Mouse (Mus musculus) MEL (cell line): ENCODE measurements around the gene Ctsd. TPM values are rescaled to one million over a fixed set of nuclear protein-coding genes. Genes with fewer than 3 reads are reported as not detected.

ENCODE experiments used
- DNase-seq: peaks from one replicate; pipeline ENCODE4 v3.0.0; 2011; ENCODE audit warnings: low read depth, low spot score
- H3K27ac ChIP-seq: 2 replicates; pipeline ENCODE4 v1.5.1; 2012; ENCODE audit warnings: low read depth, mild to moderate bottlenecking, control low read depth, low read length, moderate library complexity; ENCODE audit not compliant: control insufficient read depth
- H3K27me3 ChIP-seq, 2 experiments: fragments of 150-350 bp in 1 of 2; sonication (generic) in 1 of 2; 2 replicates each; pipeline ENCODE4 v1.6.1; 2012; ENCODE audit warnings: low read length in 2 of 2, mild to moderate bottlenecking in 2 of 2, improper control_type of control experiment in 1 of 2, moderate library complexity in 1 of 2; ENCODE audit not compliant: insufficient read depth in 2 of 2, control insufficient read depth in 1 of 2
- H3K36me3 ChIP-seq, 2 experiments: 2 replicates each; pipeline ENCODE4 v1.6.1; 2012 to 2014; ENCODE audit warnings: low read length in 2 of 2, improper control_type of control experiment in 1 of 2, inconsistent platforms in 1 of 2, mild to moderate bottlenecking in 1 of 2; ENCODE audit not compliant: insufficient read depth in 2 of 2, control insufficient read depth in 1 of 2
- H3K4me1 ChIP-seq, 2 experiments: fragments of 150-350 bp in 1 of 2; sonication (generic) in 1 of 2; 2 replicates each; pipeline ENCODE4 v1.6.1; 2012; ENCODE audit warnings: low read length in 2 of 2, improper control_type of control experiment in 1 of 2, mild to moderate bottlenecking in 1 of 2; ENCODE audit not compliant: insufficient read depth in 2 of 2, control insufficient read depth in 1 of 2
- H3K4me3 ChIP-seq, 2 experiments: fragments of 150-350 bp in 1 of 2; sonication (generic) in 1 of 2; 2 replicates each; pipeline ENCODE4 v1.5.1; 2012; ENCODE audit warnings: low read depth in 2 of 2, low read length in 2 of 2, mild to moderate bottlenecking in 2 of 2, moderate library complexity in 2 of 2, control low read depth in 1 of 2, improper control_type of control experiment in 1 of 2; ENCODE audit not compliant: control insufficient read depth in 1 of 2, insufficient read depth in 1 of 2
- H3K79me2 ChIP-seq: 2 replicates; pipeline ENCODE4 v1.6.1; 2012; ENCODE audit warnings: mild to moderate bottlenecking, low read length, moderate library complexity; ENCODE audit not compliant: control insufficient read depth, poor library complexity, insufficient read depth
- H3K9ac ChIP-seq: 2 replicates; pipeline ENCODE4 v1.6.1; 2012; ENCODE audit warnings: low read depth, mild to moderate bottlenecking, control low read depth, low read length, moderate library complexity; ENCODE audit not compliant: control insufficient read depth, poor library complexity, severe bottlenecking
- H3K9me3 ChIP-seq: fragments of 150-350 bp; sonication (generic); replicated peaks from 2 replicates; pipeline ENCODE4 v1.6.1; 2012; ENCODE audit warnings: mild to moderate bottlenecking, low read length, improper control_type of control experiment, moderate library complexity; ENCODE audit not compliant: insufficient read depth
- CHD1 ChIP-seq: IDR thresholded peaks from 2 replicates; pipeline ENCODE4 v1.6.1; 2012; ENCODE audit warnings: low read depth, mild to moderate bottlenecking, inconsistent platforms, low read length, improper control_type of control experiment
- E2F4 ChIP-seq: IDR thresholded peaks from 2 replicates; pipeline ENCODE4 v1.6.1; 2011; ENCODE audit warnings: low read depth, low read length, improper control_type of control experiment, borderline replicate concordance
- EP300 ChIP-seq, 2 experiments: IDR thresholded peaks; 2 replicates each; pipeline ENCODE4 v1.6.1; 2011; ENCODE audit warnings: improper control_type of control experiment in 2 of 2, low read length in 2 of 2, low read depth in 1 of 2, mild to moderate bottlenecking in 1 of 2
- GABPA ChIP-seq: IDR thresholded peaks from 2 replicates; pipeline ENCODE4 v1.6.1; 2012; ENCODE audit warnings: low read depth, mild to moderate bottlenecking, inconsistent platforms, low read length, improper control_type of control experiment, moderate library complexity
- KAT2A ChIP-seq: conservative IDR thresholded peaks from 2 replicates; pipeline ENCODE4 v1.6.1; 2012; ENCODE audit warnings: low read depth, low read length, improper control_type of control experiment, inconsistent platforms
- MEF2A ChIP-seq: IDR thresholded peaks from 2 replicates; pipeline ENCODE4 v1.6.1; 2014; ENCODE audit warnings: low read depth, mild to moderate bottlenecking, inconsistent platforms, low read length, improper control_type of control experiment; ENCODE audit not compliant: poor library complexity, insufficient replicate concordance, severe bottlenecking; ENCODE audit errors: extremely low read depth
- MXI1 ChIP-seq: IDR thresholded peaks from 2 replicates; pipeline ENCODE4 v1.6.1; 2011; ENCODE audit warnings: mild to moderate bottlenecking, low read depth, low read length, improper control_type of control experiment
- MYB ChIP-seq: IDR thresholded peaks from 2 replicates; pipeline ENCODE4 v1.6.1; 2011; ENCODE audit warnings: mild to moderate bottlenecking, low read depth, low read length, improper control_type of control experiment
- NELFE ChIP-seq: IDR thresholded peaks from 2 replicates; pipeline ENCODE4 v1.6.1; 2011; ENCODE audit warnings: low read depth, low read length, improper control_type of control experiment
- NRF1 ChIP-seq: IDR thresholded peaks from 2 replicates; pipeline ENCODE4 v1.6.1; 2014; ENCODE audit warnings: low read depth, mild to moderate bottlenecking, inconsistent platforms, low read length, improper control_type of control experiment, moderate library complexity; ENCODE audit not compliant: poor library complexity, insufficient read depth, severe bottlenecking
- POLR2A ChIP-seq, 2 experiments: IDR thresholded peaks; 2 replicates each; pipeline ENCODE4 v1.6.1; 2011 to 2012; ENCODE audit warnings: low read length in 2 of 2, mild to moderate bottlenecking in 2 of 2, control low read depth in 1 of 2, improper control_type of control experiment in 1 of 2, low read depth in 1 of 2, moderate library complexity in 1 of 2; ENCODE audit not compliant: control insufficient read depth in 1 of 2, insufficient read depth in 1 of 2, poor library complexity in 1 of 2
- POLR2AphosphoS2 ChIP-seq: IDR thresholded peaks from 2 replicates; pipeline ENCODE4 v1.6.1; 2011; ENCODE audit warnings: low read length, improper control_type of control experiment
- POLR2AphosphoS5 ChIP-seq: IDR thresholded peaks from 2 replicates; pipeline ENCODE4 v1.6.1; 2012; ENCODE audit warnings: low read depth, borderline replicate concordance, mild to moderate bottlenecking, inconsistent platforms, low read length, moderate library complexity, mixed read lengths
- RAD21 ChIP-seq: IDR thresholded peaks from 2 replicates; pipeline ENCODE4 v1.6.1; 2011; ENCODE audit warnings: mild to moderate bottlenecking, low read depth, low read length, improper control_type of control experiment
- RCOR1 ChIP-seq: IDR thresholded peaks from 2 replicates; pipeline ENCODE4 v1.6.1; 2012; ENCODE audit warnings: low read depth, mild to moderate bottlenecking, inconsistent platforms, low read length, improper control_type of control experiment
- SIN3A ChIP-seq: IDR thresholded peaks from 2 replicates; pipeline ENCODE4 v1.6.1; 2012; ENCODE audit warnings: low read length, improper control_type of control experiment, inconsistent platforms
- TAL1 ChIP-seq: IDR thresholded peaks from 2 replicates; pipeline ENCODE4 v1.6.1; 2012; ENCODE audit warnings: mild to moderate bottlenecking, inconsistent platforms, low read length, moderate library complexity, mixed read lengths
- TBP ChIP-seq: IDR thresholded peaks from 2 replicates; pipeline ENCODE4 v1.8.0; 2011; ENCODE audit warnings: low read depth, low read length, improper control_type of control experiment
- USF1 ChIP-seq: IDR thresholded peaks from 2 replicates; pipeline ENCODE4 v1.6.1; 2014; ENCODE audit warnings: low read depth, mild to moderate bottlenecking, inconsistent platforms, low read length, improper control_type of control experiment, moderate library complexity
- ZNF384 ChIP-seq: IDR thresholded peaks from 2 replicates; pipeline ENCODE4 v1.6.1; 2012; ENCODE audit warnings: low read depth, mild to moderate bottlenecking, inconsistent platforms, low read length, improper control_type of control experiment
- polyA plus RNA-seq, 2 experiments: library from polyadenylated mRNA; stranded (reverse) in 1 of 2; unstranded in 1 of 2; fragments of >175 nt in 1 of 2; fragments of >200 nt in 1 of 2; gene quantifications; 2 replicates each; pipeline versions ENCODE4 v1.2.1 to v1.2.4; 2012; ENCODE audit warnings: low replicate concordance in 2 of 2, low read depth in 1 of 2; ENCODE audit not compliant: insufficient read length in 2 of 2, insufficient read depth in 1 of 2, missing spikeins in 1 of 2
- total RNA-seq: library from RNA; depleted of rRNA; stranded (reverse); fragments of 300-350 nt; gene quantifications from 2 replicates; pipeline ENCODE4 v1.2.3, GENCODE M21; 2012

The Ctsd gene
- total and polyA plus RNA-seq, 3 experiments: 89.3 to 179 (median 115) TPM

DNA sequence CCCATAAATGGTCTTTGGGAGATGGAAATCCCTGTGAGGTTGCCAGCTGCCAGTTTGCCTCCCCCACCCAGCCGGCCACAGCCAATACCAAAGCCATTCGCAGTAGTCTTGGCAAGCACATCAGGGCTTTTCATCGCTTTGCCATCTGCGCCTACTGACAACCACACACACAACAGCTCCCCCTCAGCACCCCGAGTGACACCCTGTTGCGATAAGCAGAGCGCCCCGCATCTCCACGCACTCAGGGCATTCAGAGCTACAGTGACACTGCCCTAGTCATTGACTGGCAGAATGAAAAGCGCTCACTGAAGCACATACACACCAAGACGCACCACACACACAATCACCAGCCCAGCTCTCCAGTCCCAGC is 16.5 kb downstream of the Ctsd start:
- no peak for DNase-seq
- no peaks in the 10 kb centered on the region; a peak in 1 of 4 replicates for H3K27me3 ChIP-seq
- H3K4me1 ChIP-seq: peaks cover 0 to 4% of the 10 kb centered on the region in 2 experiments; a peak in 2 of 4 replicates

DNA sequence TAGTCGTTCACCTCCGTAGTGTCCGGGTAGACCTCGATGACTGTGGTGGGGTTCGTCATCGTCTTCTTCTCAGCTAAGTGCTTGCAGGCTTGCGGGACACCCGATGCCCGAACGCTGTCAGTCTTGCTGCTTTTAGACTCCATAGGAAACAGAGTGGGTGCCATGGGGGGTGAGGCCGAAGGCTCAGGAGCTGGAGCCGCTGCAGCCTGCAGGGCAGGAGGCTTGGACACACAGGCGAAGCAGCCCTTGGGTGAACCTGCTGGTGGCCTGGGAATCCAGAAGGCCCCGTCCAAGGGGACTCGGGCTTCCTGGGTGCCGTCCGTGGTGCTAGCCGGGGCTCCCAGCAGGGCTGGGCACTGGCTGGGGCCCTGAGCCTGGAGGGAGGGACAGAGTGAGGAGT is 16.9 kb downstream of the Ctsd start:
- H3K27ac ChIP-seq: no peak overlapping the region
- no peaks in the 10 kb centered on the region for H3K9me3 ChIP-seq
- H3K9ac ChIP-seq: no peak overlapping the region
- no peak for DNase-seq
- TF ChIP-seq ZNF384: no peak
- no peak for TF ChIP-seq USF1
- TF ChIP-seq EP300 (IDR thresholded peaks at IDR 0.05; ENCODE audit: low read depth in 1 of 2, low read length in 2 of 2): no peak
- TF ChIP-seq MYB: no peak
- no peak for TF ChIP-seq MXI1
- no peak for TF ChIP-seq RCOR1
- TF ChIP-seq E2F4: no peak
- TF ChIP-seq CHD1: no peak
- no peak for TF ChIP-seq KAT2A
- no peak for TF ChIP-seq RAD21
- TF ChIP-seq POLR2A (IDR thresholded peaks at IDR 0.05; ENCODE audit: control insufficient read depth in 1 of 2, insufficient read depth in 1 of 2, low read depth in 1 of 2, low read length in 2 of 2, poor library complexity in 1 of 2): no peak
- TF ChIP-seq TBP: no peak
- no peak overlapping the region for H3K4me3 ChIP-seq
- H3K4me1 ChIP-seq: no peaks in the 10 kb centered on the region
- H3K27me3 ChIP-seq: no peaks in the 10 kb centered on the region; a peak in 1 of 4 replicates
- H3K36me3 ChIP-seq: no peaks in the 10 kb centered on the region; a peak in 1 of 4 replicates
- no peaks in the 10 kb centered on the region for H3K79me2 ChIP-seq

More for the DNA sequence above, 16.5 kb downstream of the Ctsd start:
- Histone ChIP-seq H3K27ac (no peak overlapping the region), H3K79me2 (no peaks in the 10 kb centered on the region), H3K4me3 (no peak overlapping the region), H3K9ac (no peak overlapping the region), H3K9me3 (no peaks in the 10 kb centered on the region), H3K36me3 (no peaks in the 10 kb centered on the region; a peak in 1 of 4 replicates)
- TF ChIP-seq POLR2AphosphoS5 (no peak), GABPA (no peak), POLR2AphosphoS2 (no peak), ZNF384 (no peak)

DNA sequence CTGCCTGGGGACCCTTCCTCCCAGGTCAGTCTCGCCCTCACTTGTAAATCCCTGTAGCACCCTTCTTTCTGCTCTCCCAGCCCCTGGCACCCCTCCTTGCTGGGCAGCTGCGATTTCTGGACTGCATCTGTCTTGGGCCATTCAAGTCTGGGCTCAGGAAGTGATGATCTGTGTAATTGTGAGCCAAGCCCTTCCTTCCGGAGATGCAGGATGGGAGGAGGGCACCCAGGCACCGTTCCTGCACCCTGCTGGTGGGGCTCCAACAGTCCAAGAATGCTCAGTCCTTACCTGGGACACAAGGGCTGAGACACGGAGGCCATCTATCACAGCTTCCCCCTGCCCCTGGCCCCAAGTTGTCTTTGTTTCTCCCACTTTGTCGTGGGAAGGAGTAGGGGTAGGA is 18.0 kb downstream of the Ctsd start:
- Histone ChIP-seq H3K9ac (no peak overlapping the region), H3K4me3 (no peak overlapping the region), H3K4me1 (no peaks in the 10 kb centered on the region), H3K27ac (no peak overlapping the region), H3K9me3 (no peaks in the 10 kb centered on the region), H3K36me3 (no peaks in the 10 kb centered on the region), H3K79me2 (no peaks in the 10 kb centered on the region), H3K27me3 (no peaks in the 10 kb centered on the region; a peak in 1 of 4 replicates)
- no peak for TF ChIP-seq TAL1
- TF ChIP-seq RAD21: no peak
- no peak for TF ChIP-seq POLR2AphosphoS5
- TF ChIP-seq E2F4: no peak
- TF ChIP-seq NELFE: no peak
- TF ChIP-seq TBP: no peak
- no peak for TF ChIP-seq POLR2AphosphoS2
- TF ChIP-seq SIN3A: no peak
- no peak for TF ChIP-seq NRF1
- no peak for TF ChIP-seq MEF2A
- TF ChIP-seq RCOR1: no peak
- TF ChIP-seq MXI1: no peak
- DNase-seq: no peak
